Mouse (Mus musculus) CH12.LX (cell line): Measurements from ENCODE around the gene Ppp1r11.

ENCODE experiments used
- CTCF ChIP-seq, 2 experiments: IDR thresholded peaks in 1 of 2; conservative IDR thresholded peaks in 1 of 2; 2 replicates each; pipeline ENCODE4 v1.5.1; 2011 to 2012; ENCODE audit warnings: low read depth in 2 of 2, low read length in 2 of 2, improper control_type of control experiment in 1 of 2, inconsistent platforms in 1 of 2, mild to moderate bottlenecking in 1 of 2, moderate library complexity in 1 of 2
- EP300 ChIP-seq: IDR thresholded peaks from 2 replicates; pipeline ENCODE4 v1.6.1; 2011; ENCODE audit warnings: low read length, improper control_type of control experiment
- HCFC1 ChIP-seq: IDR thresholded peaks from 2 replicates; pipeline ENCODE4 v1.6.1; 2012; ENCODE audit warnings: low read depth, mild to moderate bottlenecking, inconsistent platforms, low read length, improper control_type of control experiment
- MXI1 ChIP-seq: IDR thresholded peaks from 2 replicates; pipeline ENCODE4 v1.6.1; 2011; ENCODE audit warnings: mild to moderate bottlenecking, low read depth, low read length, improper control_type of control experiment
- NRF1 ChIP-seq: IDR thresholded peaks from 2 replicates; pipeline ENCODE4 v1.6.1; 2014; ENCODE audit warnings: low read depth, mild to moderate bottlenecking, inconsistent platforms, low read length, improper control_type of control experiment, moderate library complexity
- POLR2A ChIP-seq: IDR thresholded peaks from 2 replicates; pipeline ENCODE4 v1.6.1; 2011; ENCODE audit warnings: low read depth, mild to moderate bottlenecking, improper control_type of control experiment, low read length
- RAD21 ChIP-seq: IDR thresholded peaks from 2 replicates; pipeline ENCODE4 v1.6.1; 2011; ENCODE audit warnings: low read depth, mild to moderate bottlenecking, low read length, improper control_type of control experiment, moderate library complexity
- SIN3A ChIP-seq: IDR thresholded peaks from 2 replicates; pipeline ENCODE4 v1.6.1; 2012; ENCODE audit warnings: low read length, improper control_type of control experiment, inconsistent platforms
- USF1 ChIP-seq: IDR thresholded peaks from 2 replicates; pipeline ENCODE4 v1.6.1; 2014; ENCODE audit warnings: low read depth, mild to moderate bottlenecking, inconsistent platforms, low read length, improper control_type of control experiment
- ZMIZ1 ChIP-seq: IDR thresholded peaks from 2 replicates; pipeline ENCODE4 v1.6.1; 2012; ENCODE audit warnings: low read depth, mild to moderate bottlenecking, inconsistent platforms, low read length, improper control_type of control experiment

- no peak for TF ChIP-seq POLR2A
- TF ChIP-seq MXI1: no peak
- no peak for TF ChIP-seq CTCF (conservative IDR thresholded peaks at IDR 0.05 in 1 of 2, IDR thresholded peaks at IDR 0.05 in 1 of 2; ENCODE audit: low read depth in 2 of 2, low read length in 2 of 2)
- TF ChIP-seq EP300: no peak
- no peak for TF ChIP-seq USF1
- no peak for TF ChIP-seq HCFC1
- TF ChIP-seq RAD21: no peak
- TF ChIP-seq SIN3A: no peak
- no peak for TF ChIP-seq ZMIZ1
- no peak for TF ChIP-seq NRF1
Observed at GRCm38 (mm10) chr17:36988475-36988874, 36.9 kb upstream of the Ppp1r11 start.
